Mouse (Mus musculus) lung, embryonic 14.5 days (tissue): ENCODE measurements around the gene Mgat4e. TPM values are rescaled to one million over a fixed set of nuclear protein-coding genes. Genes with fewer than 3 reads are reported as not detected.
A peak's percentile ranks its signal among the peaks of the same experiment; 100 is the strongest.
"Not testable (repeated sequence)": the region's sequence is repeated elsewhere in the genome, so short reads cannot be mapped to it uniquely, and the experiment has no call there.

Experiments
- ATAC-seq: fragments of 200-750 bp; cut with Nextera tagmentation; 2 replicates; pipeline ENCODE4 v1.8.0; 2017; ENCODE audit warnings: mild to moderate bottlenecking, moderate TSS enrichment, moderate library complexity; ENCODE audit not compliant: insufficient read depth
- DNase-seq: peaks from one replicate; pipeline ENCODE4 v3.0.0-alpha.2; 2015
- H3K27ac ChIP-seq: fragments of 300-500 bp; sonication (generic); 2 replicates; pipeline ENCODE4 v1.5.1; 2014; ENCODE audit warnings: low read depth, mild to moderate bottlenecking, moderate library complexity
- H3K27me3 ChIP-seq: fragments of 300-500 bp; sonication (generic); 2 replicates; pipeline ENCODE4 v1.6.1; 2014; ENCODE audit warnings: low read length, control low read depth; ENCODE audit not compliant: insufficient read depth
- H3K36me3 ChIP-seq: fragments of 300-500 bp; sonication (generic); 2 replicates; pipeline ENCODE4 v1.6.1; 2014; ENCODE audit warnings: control low read depth; ENCODE audit not compliant: insufficient read depth
- H3K4me1 ChIP-seq: fragments of 300-500 bp; sonication (generic); 2 replicates; pipeline ENCODE4 v1.6.1; 2014; ENCODE audit warnings: antibody characterized with exemption, control low read depth; ENCODE audit not compliant: insufficient read depth
- H3K4me2 ChIP-seq: fragments of 300-500 bp; sonication (generic); 2 replicates; pipeline ENCODE4 v1.6.1; 2014; ENCODE audit warnings: mild to moderate bottlenecking
- H3K4me3 ChIP-seq: fragments of 300-500 bp; sonication (generic); 2 replicates; pipeline ENCODE4 v1.5.1; 2014; ENCODE audit warnings: low read depth, low read length
- H3K9ac ChIP-seq: fragments of 300-500 bp; sonication (generic); 2 replicates; pipeline ENCODE4 v1.6.1; 2014
- H3K9me3 ChIP-seq: fragments of 300-500 bp; sonication (generic); 2 replicates; pipeline ENCODE4 v1.6.1; 2016; ENCODE audit warnings: low read depth, low read length, control low read depth
- CTCF ChIP-seq: IDR thresholded peaks from 2 replicates; pipeline ENCODE4 v1.5.1; 2016; ENCODE audit warnings: antibody characterized with exemption, low read depth
- WGBS: fragments of 180-500 bp; shearing (Covaris S2); extraction: QIAGEN DNeasy Blood & Tissue Kit; methylation state at CpG from one replicate; pipeline ENCODE4 v1.1.7; 2014; 5-methylcytosine and 5-hydroxymethylcytosine counted together
- polyA plus RNA-seq: library from polyadenylated mRNA; unstranded; fragments of >200 nt; fragmentation: Nextera tagmentation; extraction: Ambion mirVana; gene quantifications from 2 replicates; pipeline ENCODE4 v1.2.1, GENCODE M21; 2014

Gene Mgat4e
- polyA plus RNA-seq, 1 experiment from 2014 or later: not detected

- no peak overlapping the region for H3K4me3 ChIP-seq
- peaks cover 8% of the 10 kb centered on the region for H3K4me1 ChIP-seq
- 67% methylated on average over 8 of the region's 8 CpGs for WGBS
- no peak for TF ChIP-seq CTCF
- no peaks in the 10 kb centered on the region for H3K9me3 ChIP-seq
- H3K4me2 ChIP-seq: no peak overlapping the region
- no peak overlapping the region for H3K9ac ChIP-seq
- H3K27ac ChIP-seq: no peak overlapping the region
- DNase-seq: no peak
- no peaks in the 10 kb centered on the region for H3K27me3 ChIP-seq
- no peak for ATAC-seq
- no peaks in the 10 kb centered on the region for H3K36me3 ChIP-seq
Observed at GRCm38 (mm10) chr1:134520001-134520721, 29.3 kb downstream of the Mgat4e start.

- not testable (repeated sequence) for H3K27ac ChIP-seq, H3K4me1 ChIP-seq, H3K36me3 ChIP-seq, H3K27me3 ChIP-seq, H3K4me3 ChIP-seq, H3K9me3 ChIP-seq, H3K4me2 ChIP-seq, H3K9ac ChIP-seq, DNase-seq, ATAC-seq
- WGBS: 87% methylated on average over 5 of the region's 5 CpGs
Observed at GRCm38 (mm10) chr1:134519201-134519600, 30.3 kb downstream of the Mgat4e start.

- 5% methylated on average over 7 of the region's 7 CpGs for WGBS
- no peak overlapping the region for H3K9ac ChIP-seq
- no peak overlapping the region for H3K4me3 ChIP-seq
- no peaks in the 10 kb centered on the region for H3K9me3 ChIP-seq
- no peaks in the 10 kb centered on the region for H3K36me3 ChIP-seq
- H3K27ac ChIP-seq: 0 out of 2 replicates have a peak overlapping the region, but pooled peaks have one; percentile 24
- H3K4me1 ChIP-seq: peaks cover 11% of the 10 kb centered on the region
- peaks cover 2% of the 10 kb centered on the region; the same call in 1 of the 2 replicates for H3K27me3 ChIP-seq
- peak; percentile 87 for TF ChIP-seq CTCF
- H3K4me2 ChIP-seq: 0 out of 2 replicates have a peak overlapping the region, but pooled peaks have one; percentile 3
- DNase-seq (peak; percentile 95), ATAC-seq (peak; percentile 71)
Observed at GRCm38 (mm10) chr1:134518677-134519076, 30.8 kb downstream of the Mgat4e start.

GRCm38 (mm10) chr1:134517841-134518240 lies 31.6 kb downstream of the Mgat4e start:
- not testable (repeated sequence) for H3K9me3 ChIP-seq, H3K36me3 ChIP-seq, H3K27ac ChIP-seq, H3K4me3 ChIP-seq, DNase-seq, H3K27me3 ChIP-seq, H3K4me2 ChIP-seq, H3K9ac ChIP-seq, ATAC-seq
- H3K4me1 ChIP-seq: peaks cover 14% of the 10 kb centered on the region
- 91% methylated on average over 13 of the region's 14 CpGs for WGBS

GRCm38 (mm10) chr1:134516491-134517198 lies 32.8 kb downstream of the Mgat4e start:
- H3K27me3 ChIP-seq: peaks cover 8% of the 10 kb centered on the region; the same call in 1 of the 2 replicates
- H3K9me3 ChIP-seq: no peaks in the 10 kb centered on the region
- H3K27ac ChIP-seq: peak overlapping the region; percentile 77
- no peak for TF ChIP-seq CTCF
- DNase-seq (peak; percentile 72), ATAC-seq (peak; percentile 75)
- H3K4me2 ChIP-seq: peak overlapping the region; percentile 12; the same call in 1 of the 2 replicates
- no peak overlapping the region for H3K4me3 ChIP-seq
- no peaks in the 10 kb centered on the region for H3K36me3 ChIP-seq
- WGBS: 9% methylated on average over 4 of the region's 4 CpGs
- H3K9ac ChIP-seq: no peak overlapping the region
- peaks cover 14% of the 10 kb centered on the region for H3K4me1 ChIP-seq

- H3K4me1 ChIP-seq: peaks cover 14% of the 10 kb centered on the region
- ATAC-seq (no peak), DNase-seq (no peak)
- WGBS: 65% methylated on average over 2 of the region's 2 CpGs
- peak overlapping the region; percentile 77 for H3K27ac ChIP-seq
- TF ChIP-seq CTCF: no peak
- H3K9me3 ChIP-seq: no peaks in the 10 kb centered on the region
- H3K4me3 ChIP-seq: no peak overlapping the region
- no peak overlapping the region for H3K9ac ChIP-seq
- no peaks in the 10 kb centered on the region for H3K36me3 ChIP-seq
- H3K27me3 ChIP-seq: peaks cover 8% of the 10 kb centered on the region; the same call in 1 of the 2 replicates
- H3K4me2 ChIP-seq: no peak overlapping the region; the same call in 1 of the 2 replicates
Observed at GRCm38 (mm10) chr1:134515891-134516290, 33.6 kb downstream of the Mgat4e start.
